Mouse (Mus musculus): ENCODE measurements around the gene Lrch4. TPM values are rescaled to one million over a fixed set of nuclear protein-coding genes. Genes with fewer than 3 reads are reported as not detected.

Gene Lrch4
- total and polyA plus RNA-seq, 2 experiments from 2014 or later, result 13.1 to 14.5 TPM

- TF ChIP-seq CTCF (IDR thresholded peaks at IDR 0.05), result no peak
- ATAC-seq (ENCODE audit: low FRiP score), result no peak
- WGBS, result 51% methylated on average over 4 of the region's 4 CpGs
- no peaks in the 10 kb centered on the region for H3K9me3 ChIP-seq (ENCODE audit: low read length)
- peaks cover 1% of the 10 kb centered on the region; the same call in 1 of the 2 replicates for H3K4me1 ChIP-seq (ENCODE audit: insufficient read depth, low read length)
- no peak overlapping the region for H3K9ac ChIP-seq (replicated peaks; ENCODE audit: low read length, poor library complexity, severe bottlenecking)
- H3K4me2 ChIP-seq (ENCODE audit: low read depth, low read length, poor library complexity, severe bottlenecking), result no peak overlapping the region
- no peak overlapping the region for H3K27ac ChIP-seq (ENCODE audit: low read depth, low read length)
- H3K4me3 ChIP-seq (ENCODE audit: low read depth, low read length), result no peak overlapping the region
- H3K36me3 ChIP-seq (ENCODE audit: insufficient read depth, low read length), result peaks cover 31% of the 10 kb centered on the region
- peaks cover 24% of the 10 kb centered on the region; the same call in 1 of the 2 replicates for H3K27me3 ChIP-seq (ENCODE audit: insufficient read depth, low read length)
- DNase-seq (ENCODE audit: low spot score), result no peak
These were observed 14.0 kb downstream of the Lrch4 start for GRCm38 (mm10) chr5:137642886-137643285.

- H3K9ac ChIP-seq (replicated peaks; ENCODE audit: low read length, poor library complexity, severe bottlenecking), result no peak overlapping the region
- no peak for ATAC-seq (ENCODE audit: low FRiP score)
- peaks cover 19% of the 10 kb centered on the region for H3K36me3 ChIP-seq (ENCODE audit: insufficient read depth, low read length)
- H3K4me2 ChIP-seq (ENCODE audit: low read depth, low read length, poor library complexity, severe bottlenecking), result no peak overlapping the region
- DNase-seq (ENCODE audit: low spot score), result no peak
- 44% methylated on average over 19 of the region's 19 CpGs for WGBS
- H3K27ac ChIP-seq (ENCODE audit: low read depth, low read length), result no peak overlapping the region
- no peak for TF ChIP-seq CTCF (IDR thresholded peaks at IDR 0.05)
- peaks cover 24% of the 10 kb centered on the region; the same call in 1 of the 2 replicates for H3K27me3 ChIP-seq (ENCODE audit: insufficient read depth, low read length)
- no peak overlapping the region for H3K4me3 ChIP-seq (ENCODE audit: low read depth, low read length)
- H3K4me1 ChIP-seq (ENCODE audit: insufficient read depth, low read length), result peaks cover 8% of the 10 kb centered on the region; the same call in 1 of the 2 replicates
- no peaks in the 10 kb centered on the region for H3K9me3 ChIP-seq (ENCODE audit: low read length)
These were observed 15.6 kb downstream of the Lrch4 start for GRCm38 (mm10) chr5:137644484-137644883.

GRCm38 (mm10) chr5:137645091-137645651 is 16.2 kb downstream of the Lrch4 start:
- DNase-seq (ENCODE audit: low spot score) (no peak), ATAC-seq (ENCODE audit: low FRiP score) (no peak)
- Histone ChIP-seq H3K9ac (replicated peaks; ENCODE audit: low read length, poor library complexity, severe bottlenecking) (no peak overlapping the region), H3K4me3 (ENCODE audit: low read depth, low read length) (peak overlapping the region; percentile 13), H3K4me2 (ENCODE audit: low read depth, low read length, poor library complexity, severe bottlenecking) (peak overlapping the region; percentile 25; the same call in 1 of the 2 replicates), H3K36me3 (ENCODE audit: insufficient read depth, low read length) (peaks cover 12% of the 10 kb centered on the region; the same call in 1 of the 2 replicates), H3K9me3 (ENCODE audit: low read length) (no peaks in the 10 kb centered on the region), H3K27ac (ENCODE audit: low read depth, low read length) (no peak overlapping the region), H3K27me3 (ENCODE audit: insufficient read depth, low read length) (peaks cover 24% of the 10 kb centered on the region; the same call in 1 of the 2 replicates), H3K4me1 (ENCODE audit: insufficient read depth, low read length) (peaks cover 13% of the 10 kb centered on the region; the same call in 1 of the 2 replicates)
- WGBS, result 4% methylated on average over 44 of the region's 44 CpGs
- no peak for TF ChIP-seq CTCF (IDR thresholded peaks at IDR 0.05)

- no peak for ATAC-seq (ENCODE audit: low FRiP score)
- H3K4me3 ChIP-seq (ENCODE audit: low read depth, low read length), result peak within 1 kb of the TSS; percentile 13
- DNase-seq (ENCODE audit: low spot score), result no peak
- WGBS, result 19% methylated on average over 11 of the region's 11 CpGs
- H3K36me3 ChIP-seq (ENCODE audit: insufficient read depth, low read length), result peaks cover 7% of the 10 kb centered on the region; the same call in 1 of the 2 replicates
- no peak within 1 kb of the TSS for H3K9ac ChIP-seq (replicated peaks; ENCODE audit: low read length, poor library complexity, severe bottlenecking)
- H3K9me3 ChIP-seq (ENCODE audit: low read length), result no peaks in the 10 kb centered on the region
- H3K4me2 ChIP-seq (ENCODE audit: low read depth, low read length, poor library complexity, severe bottlenecking), result peak within 1 kb of the TSS; percentile 25; the same call in 1 of the 2 replicates
- peaks cover 24% of the 10 kb centered on the region; the same call in 1 of the 2 replicates for H3K27me3 ChIP-seq (ENCODE audit: insufficient read depth, low read length)
- H3K4me1 ChIP-seq (ENCODE audit: insufficient read depth, low read length), result peaks cover 13% of the 10 kb centered on the region; the same call in 1 of the 2 replicates
- no peak for TF ChIP-seq CTCF (IDR thresholded peaks at IDR 0.05)
- H3K27ac ChIP-seq (ENCODE audit: low read depth, low read length), result no peak within 1 kb of the TSS
These were observed 16.8 kb downstream of the Lrch4 start, which contains the start of gene Irs3 for GRCm38 (mm10) chr5:137645652-137646091. Gene Irs3, minus strand, starts transcription at chr5:137645714.

- DNase-seq (ENCODE audit: low spot score) (peak; percentile 71), ATAC-seq (ENCODE audit: low FRiP score) (peak; percentile 64)
- Histone ChIP-seq H3K9me3 (ENCODE audit: low read length) (no peaks in the 10 kb centered on the region), H3K4me1 (ENCODE audit: insufficient read depth, low read length) (peaks cover 13% of the 10 kb centered on the region; the same call in 1 of the 2 replicates), H3K36me3 (ENCODE audit: insufficient read depth, low read length) (peaks cover 7% of the 10 kb centered on the region), H3K27ac (ENCODE audit: low read depth, low read length) (peak overlapping the region; percentile 69), H3K4me3 (ENCODE audit: low read depth, low read length) (no peak overlapping the region), H3K9ac (replicated peaks; ENCODE audit: low read length, poor library complexity, severe bottlenecking) (0 out of 2 replicates have a peak overlapping the region, but pooled peaks have one; percentile 39), H3K27me3 (ENCODE audit: insufficient read depth, low read length) (peaks cover 24% of the 10 kb centered on the region; the same call in 1 of the 2 replicates), H3K4me2 (ENCODE audit: low read depth, low read length, poor library complexity, severe bottlenecking) (no peak overlapping the region)
- TF ChIP-seq CTCF (IDR thresholded peaks at IDR 0.05), result no peak
- 63% methylated on average over 9 of the region's 9 CpGs for WGBS
These were observed 19.1 kb downstream of the Lrch4 start for GRCm38 (mm10) chr5:137647827-137648601.

All from midbrain, postnatal 0 days (tissue).